Mouse (Mus musculus): ENCODE data around the gene Trex1. TPM values are rescaled to one million over a fixed set of nuclear protein-coding genes. Genes with fewer than 3 reads are reported as not detected.

Trex1 gene
- polyA plus RNA-seq, 1 experiment from 2014 or later, result 18.0 TPM

DNA sequence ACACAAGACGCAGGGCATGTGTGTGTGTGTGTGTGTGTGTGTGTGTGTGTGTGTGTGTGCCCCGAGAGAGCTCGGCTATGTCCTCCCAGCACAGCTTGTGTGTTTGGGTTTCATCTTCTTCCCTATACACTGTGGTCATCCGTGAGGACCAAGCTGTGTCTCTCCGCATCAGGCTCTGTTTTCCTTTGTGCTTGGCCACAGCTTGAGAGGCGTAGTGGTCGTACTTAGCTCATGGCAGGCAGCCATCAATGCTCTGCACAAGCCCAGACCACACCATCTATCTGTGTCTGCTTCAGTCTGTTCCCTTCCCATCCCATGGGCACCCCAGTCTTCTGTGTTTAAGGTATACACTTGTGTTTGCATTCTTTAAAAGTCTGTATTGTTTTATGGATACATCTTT lies 18.2 kb downstream of the Trex1 start:
- Histone ChIP-seq H3K4me1 (peaks cover 9% of the 10 kb centered on the region; the same call in 1 of the 2 replicates), H3K4me3 (no peak overlapping the region), H3K36me3 (replicated peaks) (no peaks in the 10 kb centered on the region), H3K4me2 (no peak overlapping the region), H3K27ac (no peak overlapping the region), H3K27me3 (replicated peaks) (no peaks in the 10 kb centered on the region), H3K9ac (no peak overlapping the region), H3K9me3 (no peaks in the 10 kb centered on the region)
- 75% methylated on average over 7 of the region's 7 CpGs for WGBS
- no peak for ATAC-seq (replicated peaks)

DNA sequence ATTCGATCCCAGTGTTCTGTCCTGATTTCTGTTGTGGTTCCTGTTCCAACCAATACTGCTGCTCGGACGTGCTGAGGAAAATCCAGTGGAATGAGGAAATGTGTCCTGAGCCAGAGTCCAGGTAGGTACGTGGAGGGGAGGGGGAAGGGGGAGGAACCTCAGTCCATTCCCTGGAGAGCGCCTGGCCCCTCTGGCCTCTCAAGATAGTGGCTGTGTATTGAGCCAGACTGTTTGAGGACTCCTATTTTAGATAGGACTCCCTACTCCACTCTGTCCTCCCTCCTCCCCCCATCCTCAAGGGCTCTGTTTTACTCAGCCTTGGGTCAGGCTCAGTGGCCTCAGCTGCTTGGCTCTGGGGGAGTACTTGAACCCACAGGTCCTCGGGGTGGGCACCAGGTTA lies 18.6 kb downstream of the Trex1 start:
- WGBS, result 80% methylated on average over 6 of the region's 6 CpGs
- no peak overlapping the region for H3K4me3 ChIP-seq
- H3K27ac ChIP-seq, result no peak overlapping the region
- no peaks in the 10 kb centered on the region for H3K9me3 ChIP-seq
- no peak overlapping the region for H3K4me2 ChIP-seq
- no peaks in the 10 kb centered on the region for H3K36me3 ChIP-seq (replicated peaks)
- no peak for ATAC-seq (replicated peaks)
- peaks cover 9% of the 10 kb centered on the region; the same call in 1 of the 2 replicates for H3K4me1 ChIP-seq
- H3K27me3 ChIP-seq (replicated peaks), result no peaks in the 10 kb centered on the region
- no peak overlapping the region for H3K9ac ChIP-seq

DNA sequence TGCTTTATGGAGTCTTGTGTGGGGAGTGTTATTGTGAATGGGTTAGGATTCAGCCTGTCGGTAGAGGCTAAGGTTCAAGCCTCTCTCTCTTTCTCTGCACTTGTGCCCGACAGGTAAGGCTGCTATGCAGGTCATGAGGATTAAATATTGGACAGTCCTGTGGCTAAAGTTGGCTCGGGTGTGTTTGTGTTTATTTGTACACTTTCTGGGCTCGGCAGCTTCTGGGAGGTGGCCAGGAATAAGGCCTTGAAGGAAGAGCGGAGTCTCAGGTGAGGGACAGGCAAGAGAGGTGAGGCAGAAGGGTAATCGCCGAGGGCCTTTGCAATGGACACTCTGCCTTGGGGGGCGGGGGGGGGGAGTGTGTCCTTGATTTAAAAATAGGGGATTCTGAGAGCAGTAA lies 19.3 kb downstream of the Trex1 start:
- Histone ChIP-seq H3K9me3 (no peaks in the 10 kb centered on the region), H3K36me3 (replicated peaks) (no peaks in the 10 kb centered on the region), H3K9ac (no peak overlapping the region), H3K27me3 (replicated peaks) (no peaks in the 10 kb centered on the region), H3K4me1 (peaks cover 9% of the 10 kb centered on the region; the same call in 1 of the 2 replicates), H3K27ac (no peak overlapping the region), H3K4me3 (no peak overlapping the region), H3K4me2 (no peak overlapping the region)
- no peak for ATAC-seq (replicated peaks)
- WGBS, result 87% methylated on average over 8 of the region's 8 CpGs

DNA sequence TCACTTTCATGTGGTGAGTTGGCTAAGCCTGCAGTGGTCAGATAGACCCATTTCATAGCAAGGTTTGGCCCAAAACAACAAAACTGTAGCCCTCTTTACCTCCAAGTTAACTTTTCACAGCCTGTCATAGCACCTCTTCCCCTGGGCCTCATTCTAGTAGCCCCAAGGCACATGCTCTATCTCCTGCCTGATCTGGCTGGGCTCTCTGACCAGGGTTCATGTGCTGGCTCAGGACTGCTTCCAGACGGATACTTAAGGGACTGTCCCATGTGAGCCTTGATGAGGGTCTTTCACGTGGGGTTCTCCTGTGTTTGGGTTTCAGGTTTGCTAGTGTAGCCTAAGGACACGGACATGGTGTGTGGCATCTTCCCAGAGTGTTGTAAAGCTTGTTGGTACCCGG lies 19.9 kb downstream of the Trex1 start:
- H3K4me3 ChIP-seq, result no peak overlapping the region
- H3K27ac ChIP-seq, result no peak overlapping the region
- ATAC-seq (replicated peaks), result no peak
- H3K9ac ChIP-seq, result no peak overlapping the region
- no peaks in the 10 kb centered on the region for H3K27me3 ChIP-seq (replicated peaks)
- H3K36me3 ChIP-seq (replicated peaks), result no peaks in the 10 kb centered on the region
- H3K4me1 ChIP-seq, result peaks cover 9% of the 10 kb centered on the region; the same call in 1 of the 2 replicates
- H3K4me2 ChIP-seq, result 0 out of 2 replicates have a peak overlapping the region, but pooled peaks have one; percentile 96
- no peaks in the 10 kb centered on the region for H3K9me3 ChIP-seq
- WGBS, result 84% methylated on average over 4 of the region's 4 CpGs

DNA sequence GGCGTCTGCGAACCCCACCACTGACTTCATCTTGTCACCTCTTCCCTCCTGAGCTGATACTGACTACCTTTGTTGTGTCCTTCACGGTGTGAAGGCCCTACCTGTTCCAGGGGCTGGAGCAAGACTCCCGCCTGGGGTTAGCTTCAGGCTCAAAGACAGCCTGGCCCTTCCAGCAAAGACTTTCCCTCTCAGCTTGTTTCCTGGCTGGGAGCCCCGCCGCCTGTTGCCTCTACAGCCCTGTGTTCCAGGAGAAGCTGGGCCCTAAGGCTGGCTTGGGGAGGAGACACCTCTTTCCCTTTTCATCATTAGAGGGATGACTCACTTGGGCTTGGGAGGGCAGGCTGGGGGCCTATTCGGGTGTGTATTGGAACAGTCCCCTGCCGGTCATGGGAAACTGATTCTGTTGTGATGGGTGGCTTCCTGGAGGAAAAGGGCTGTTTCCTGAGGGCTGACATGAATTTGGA lies 20.6 kb downstream of the Trex1 start:
- H3K36me3 ChIP-seq (replicated peaks), result no peaks in the 10 kb centered on the region
- H3K9ac ChIP-seq, result peak overlapping the region; percentile 66
- no peak overlapping the region for H3K27ac ChIP-seq
- ATAC-seq (replicated peaks), result peak; percentile 24
- 15% methylated on average over 8 of the region's 8 CpGs for WGBS
- H3K4me2 ChIP-seq, result peak overlapping the region; percentile 96
- H3K9me3 ChIP-seq, result no peaks in the 10 kb centered on the region
- no peaks in the 10 kb centered on the region for H3K27me3 ChIP-seq (replicated peaks)
- H3K4me1 ChIP-seq, result peaks cover 9% of the 10 kb centered on the region; the same call in 1 of the 2 replicates
- peak overlapping the region; percentile 64 for H3K4me3 ChIP-seq

DNA sequence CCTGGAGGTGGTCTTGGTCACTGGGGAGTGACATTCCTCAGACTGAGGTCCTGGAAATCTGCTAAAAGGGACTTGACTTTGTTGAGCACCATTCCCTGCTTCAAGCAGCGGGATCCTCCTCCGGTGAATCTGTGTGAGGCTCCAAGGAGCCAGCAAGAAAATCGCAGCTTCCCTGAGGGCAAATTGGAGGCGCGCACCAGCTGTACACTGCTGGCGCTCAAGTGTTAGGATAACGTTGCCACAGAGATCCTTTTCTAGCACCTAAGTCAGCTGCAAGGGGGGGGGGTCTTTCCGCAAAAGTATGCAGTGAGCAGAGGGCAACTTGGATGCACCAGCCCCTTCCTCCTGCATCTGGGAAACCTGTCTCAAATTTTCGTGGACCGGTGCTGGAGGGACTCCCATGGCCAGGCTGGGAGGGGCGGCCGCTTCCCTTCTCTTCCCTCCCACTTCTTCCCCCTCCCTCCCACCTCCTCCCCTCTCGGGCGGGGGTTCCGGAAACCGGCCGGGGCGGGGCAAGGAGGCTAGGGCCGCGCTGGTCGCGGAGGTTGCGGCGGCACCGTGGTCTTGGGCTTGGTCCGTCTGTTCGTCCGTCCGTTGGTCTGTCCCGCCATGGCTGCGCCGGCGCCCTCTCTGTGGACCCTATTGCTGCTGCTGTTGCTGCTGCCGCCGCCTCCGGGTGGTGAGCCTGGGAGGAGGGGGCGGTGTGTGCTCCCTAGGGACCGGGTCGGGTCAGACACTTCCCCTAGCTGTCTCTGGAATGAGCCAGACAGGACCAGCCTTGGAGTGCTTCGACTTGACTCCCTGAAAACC lies 21.2 kb downstream of the Trex1 start, which contains the start of gene Shisa5:
Gene Shisa5, plus strand, starts transcription at position 480 of the 810 bp plus-strand sequence.
- Histone ChIP-seq H3K4me2 (peak within 1 kb of the TSS; percentile 96), H3K27me3 (replicated peaks) (no peaks in the 10 kb centered on the region), H3K9ac (peak within 1 kb of the TSS; percentile 66), H3K9me3 (no peaks in the 10 kb centered on the region), H3K36me3 (replicated peaks) (no peaks in the 10 kb centered on the region), H3K4me1 (peaks cover 9% of the 10 kb centered on the region; the same call in 1 of the 2 replicates), H3K4me3 (peak within 1 kb of the TSS; percentile 64), H3K27ac (no peak within 1 kb of the TSS)
- under 1% methylated on average over 38 of the region's 40 CpGs for WGBS
- peak; percentile 83 for ATAC-seq (replicated peaks)

DNA sequence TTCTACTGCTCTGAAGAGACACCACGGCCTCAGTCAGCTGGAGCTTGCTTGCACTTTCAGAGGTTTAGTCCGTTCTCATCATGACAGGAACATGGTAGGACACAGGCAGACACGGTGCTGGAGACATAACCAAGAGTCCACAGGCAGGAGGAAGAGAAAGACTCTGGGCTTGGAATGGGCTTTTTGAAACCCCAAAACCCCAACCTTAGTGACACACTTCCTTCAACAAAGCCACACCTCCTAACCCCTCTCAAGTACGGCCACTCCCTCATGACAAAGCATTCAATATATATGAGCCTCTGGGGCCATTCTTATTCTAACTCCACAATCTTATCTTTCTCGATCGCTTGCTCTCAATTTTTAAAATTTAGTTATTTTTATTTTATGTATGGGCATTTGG lies 27.1 kb downstream of the Trex1 start:
- ATAC-seq (replicated peaks), result no peak
- Histone ChIP-seq H3K9ac (no peak overlapping the region), H3K27ac (no peak overlapping the region), H3K9me3 (no peaks in the 10 kb centered on the region), H3K4me2 (no peak overlapping the region), H3K4me3 (no peak overlapping the region), H3K36me3 (replicated peaks) (no peaks in the 10 kb centered on the region; the same call in 1 of the 2 replicates), H3K4me1 (no peaks in the 10 kb centered on the region), H3K27me3 (replicated peaks) (no peaks in the 10 kb centered on the region)
- 85% methylated on average over 6 of the region's 6 CpGs for WGBS

DNA sequence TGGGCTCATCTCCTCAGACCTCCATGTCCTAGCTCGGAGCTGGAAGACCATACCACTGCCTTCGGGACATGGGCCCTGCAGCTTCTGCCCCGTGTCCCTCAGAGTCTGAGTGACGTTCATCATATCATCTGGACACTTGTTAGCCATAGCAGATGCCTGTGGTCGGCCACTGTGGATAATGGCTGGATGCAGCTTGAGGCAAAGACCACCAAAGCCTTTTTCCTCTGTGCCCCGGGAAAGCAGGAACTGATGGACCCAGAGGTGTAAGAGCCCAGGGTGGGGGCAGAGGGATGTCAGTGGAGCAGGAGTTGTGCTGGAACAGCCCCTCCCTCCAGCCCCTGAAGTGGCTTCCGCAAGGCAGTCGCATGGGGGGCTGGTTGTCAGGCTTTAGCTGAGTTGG lies 27.8 kb downstream of the Trex1 start:
- Histone ChIP-seq H3K4me2 (no peak overlapping the region), H3K9me3 (no peaks in the 10 kb centered on the region), H3K4me3 (no peak overlapping the region), H3K27me3 (replicated peaks) (no peaks in the 10 kb centered on the region), H3K9ac (no peak overlapping the region), H3K36me3 (replicated peaks) (no peaks in the 10 kb centered on the region; the same call in 1 of the 2 replicates), H3K4me1 (no peaks in the 10 kb centered on the region), H3K27ac (no peak overlapping the region)
- ATAC-seq (replicated peaks), result no peak
- 86% methylated on average over 8 of the region's 8 CpGs for WGBS

DNA sequence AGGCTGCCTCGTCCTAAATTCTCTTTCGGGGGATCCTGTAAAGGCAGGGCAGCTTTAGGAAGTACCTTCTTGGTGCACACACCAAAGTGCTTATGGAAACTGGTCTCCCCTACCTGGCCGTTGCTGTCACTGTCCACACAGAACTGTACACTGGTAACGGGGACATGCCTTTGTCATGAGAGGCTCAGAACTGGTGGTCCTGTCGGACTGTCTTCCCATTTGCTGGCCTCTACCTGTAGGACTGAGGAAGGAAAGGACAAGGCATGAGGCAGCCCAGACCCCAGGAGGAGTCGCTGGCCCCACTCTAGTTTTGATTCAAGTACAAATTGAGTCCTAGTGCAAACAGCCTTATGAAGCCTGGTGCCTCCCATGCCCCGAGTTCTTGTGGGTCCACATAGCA lies 28.5 kb downstream of the Trex1 start:
- Histone ChIP-seq H3K9ac (no peak overlapping the region), H3K27me3 (replicated peaks) (no peaks in the 10 kb centered on the region), H3K36me3 (replicated peaks) (peaks cover 2% of the 10 kb centered on the region; the same call in 1 of the 2 replicates), H3K9me3 (no peaks in the 10 kb centered on the region), H3K4me3 (no peak overlapping the region), H3K4me1 (no peaks in the 10 kb centered on the region), H3K4me2 (no peak overlapping the region), H3K27ac (no peak overlapping the region)
- 94% methylated on average over 7 of the region's 7 CpGs for WGBS
- no peak for ATAC-seq (replicated peaks)

DNA sequence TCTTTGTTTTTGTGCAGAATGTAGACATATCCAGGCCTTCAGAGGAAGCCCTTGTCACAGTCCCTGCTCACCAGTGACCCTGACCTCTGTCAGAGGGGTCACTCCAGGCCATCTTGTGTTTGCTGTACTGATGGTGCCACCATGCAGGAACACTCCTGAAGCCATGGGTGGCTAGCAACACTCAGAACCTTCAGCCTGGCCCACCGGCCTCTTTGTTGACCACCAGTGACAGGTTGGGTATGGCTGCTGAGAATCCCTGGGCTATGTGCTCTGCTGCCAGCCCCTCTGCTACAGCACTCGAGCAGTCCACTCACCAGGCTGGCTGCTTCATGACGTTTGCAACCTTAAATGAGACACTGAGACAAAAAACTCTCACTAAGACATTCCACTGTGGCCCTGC lies 29.2 kb downstream of the Trex1 start:
- H3K4me2 ChIP-seq, result no peak overlapping the region
- no peaks in the 10 kb centered on the region for H3K4me1 ChIP-seq
- H3K27me3 ChIP-seq (replicated peaks), result no peaks in the 10 kb centered on the region
- H3K36me3 ChIP-seq (replicated peaks), result peaks cover 3% of the 10 kb centered on the region; the same call in 1 of the 2 replicates
- no peak overlapping the region for H3K27ac ChIP-seq
- ATAC-seq (replicated peaks), result no peak
- WGBS, result 73% methylated on average over 3 of the region's 3 CpGs
- no peak overlapping the region for H3K9ac ChIP-seq
- H3K4me3 ChIP-seq, result no peak overlapping the region
- H3K9me3 ChIP-seq, result no peaks in the 10 kb centered on the region

DNA sequence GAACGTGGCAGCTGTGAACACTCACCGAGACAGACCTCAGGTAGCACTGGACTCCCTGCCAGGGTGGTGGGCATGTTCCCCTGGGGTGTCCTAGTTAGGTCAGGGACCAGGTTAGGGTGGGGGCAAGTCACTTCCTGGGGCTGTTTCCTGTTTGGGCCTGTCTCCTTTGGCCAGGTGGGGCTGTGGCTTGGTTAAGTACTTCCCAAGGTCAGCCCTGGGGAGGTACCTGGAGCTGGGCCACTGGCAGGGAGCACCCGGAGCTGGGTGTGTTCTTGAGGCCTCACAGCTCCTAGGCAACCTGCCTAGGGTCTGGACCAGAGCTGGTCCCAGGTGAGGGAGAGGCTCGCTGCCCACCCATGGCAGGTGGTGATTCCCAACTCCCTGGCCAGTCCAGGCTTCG lies 30.6 kb downstream of the Trex1 start:
- ATAC-seq (replicated peaks), result no peak
- 72% methylated on average over 5 of the region's 5 CpGs for WGBS

DNA sequence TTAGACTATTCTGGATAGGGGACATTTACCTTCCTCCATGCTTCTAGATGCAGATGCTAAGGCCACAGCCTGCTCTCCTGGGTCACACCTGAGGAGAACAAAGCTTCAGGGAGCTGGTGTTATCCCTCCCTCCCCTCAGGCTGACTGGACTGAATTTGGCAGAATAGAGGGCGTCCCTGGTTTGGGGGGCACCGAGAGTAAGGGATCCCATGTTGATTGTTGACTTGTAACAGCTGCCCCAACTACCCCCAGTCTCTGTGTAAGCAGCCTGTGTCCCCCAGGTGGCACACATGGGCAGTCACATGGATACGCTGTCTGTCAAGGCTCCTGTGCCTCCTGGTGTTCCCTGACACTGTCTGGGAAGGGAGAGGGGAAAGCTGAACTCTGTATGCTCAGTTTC lies 31.1 kb downstream of the Trex1 start:
- Histone ChIP-seq H3K9me3 (no peaks in the 10 kb centered on the region), H3K27ac (no peak overlapping the region), H3K9ac (no peak overlapping the region), H3K4me3 (no peak overlapping the region), H3K4me1 (no peaks in the 10 kb centered on the region), H3K36me3 (replicated peaks) (peaks cover 9% of the 10 kb centered on the region), H3K27me3 (replicated peaks) (no peaks in the 10 kb centered on the region), H3K4me2 (no peak overlapping the region)
- ATAC-seq (replicated peaks), result no peak
- WGBS, result 90% methylated on average over 3 of the region's 3 CpGs

More for the DNA sequence above, 30.6 kb downstream of the Trex1 start:
- Histone ChIP-seq H3K9me3 (no peaks in the 10 kb centered on the region), H3K4me1 (no peaks in the 10 kb centered on the region), H3K36me3 (replicated peaks) (peaks cover 9% of the 10 kb centered on the region), H3K4me3 (no peak overlapping the region), H3K9ac (no peak overlapping the region), H3K27ac (no peak overlapping the region), H3K27me3 (replicated peaks) (no peaks in the 10 kb centered on the region), H3K4me2 (no peak overlapping the region)

DNA sequence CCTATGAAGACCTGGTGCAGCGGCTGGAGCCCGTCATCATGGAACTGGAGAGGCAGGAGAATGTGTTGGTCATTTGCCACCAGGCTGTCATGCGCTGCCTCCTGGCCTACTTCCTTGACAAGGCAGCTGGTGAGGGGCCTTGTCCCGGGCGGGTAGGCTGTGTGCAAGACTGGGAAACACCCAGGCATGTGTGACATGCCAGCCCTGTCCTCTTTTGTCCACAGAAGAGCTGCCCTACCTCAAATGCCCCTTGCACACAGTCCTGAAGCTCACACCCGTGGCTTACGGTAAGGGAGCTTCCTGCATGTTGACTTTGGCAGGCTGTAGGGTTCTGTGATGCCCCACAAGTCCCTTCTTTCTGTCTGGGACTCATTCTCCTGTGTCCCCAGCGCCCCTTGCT lies 32.0 kb downstream of the Trex1 start:
- ATAC-seq (replicated peaks), result no peak
- Histone ChIP-seq H3K36me3 (replicated peaks) (peaks cover 9% of the 10 kb centered on the region), H3K4me2 (no peak overlapping the region), H3K9ac (no peak overlapping the region), H3K9me3 (no peaks in the 10 kb centered on the region), H3K4me3 (no peak overlapping the region), H3K27me3 (replicated peaks) (no peaks in the 10 kb centered on the region), H3K27ac (no peak overlapping the region), H3K4me1 (no peaks in the 10 kb centered on the region)
- WGBS, result 85% methylated on average over 8 of the region's 8 CpGs
